Mouse (Mus musculus) regulatory T cell (primary cell): ENCODE measurements around the gene Rgs14.

Experiments used
- in situ Hi-C: fragments of 300-600 bp; cut with MboI, MseI; formaldehyde crosslinking; loops from one replicate; pipeline ENCODE4 v1.15.1; 2025; ENCODE audit warnings: high pct_unique_total_duplicates

The Rgs14 gene

DNA sequence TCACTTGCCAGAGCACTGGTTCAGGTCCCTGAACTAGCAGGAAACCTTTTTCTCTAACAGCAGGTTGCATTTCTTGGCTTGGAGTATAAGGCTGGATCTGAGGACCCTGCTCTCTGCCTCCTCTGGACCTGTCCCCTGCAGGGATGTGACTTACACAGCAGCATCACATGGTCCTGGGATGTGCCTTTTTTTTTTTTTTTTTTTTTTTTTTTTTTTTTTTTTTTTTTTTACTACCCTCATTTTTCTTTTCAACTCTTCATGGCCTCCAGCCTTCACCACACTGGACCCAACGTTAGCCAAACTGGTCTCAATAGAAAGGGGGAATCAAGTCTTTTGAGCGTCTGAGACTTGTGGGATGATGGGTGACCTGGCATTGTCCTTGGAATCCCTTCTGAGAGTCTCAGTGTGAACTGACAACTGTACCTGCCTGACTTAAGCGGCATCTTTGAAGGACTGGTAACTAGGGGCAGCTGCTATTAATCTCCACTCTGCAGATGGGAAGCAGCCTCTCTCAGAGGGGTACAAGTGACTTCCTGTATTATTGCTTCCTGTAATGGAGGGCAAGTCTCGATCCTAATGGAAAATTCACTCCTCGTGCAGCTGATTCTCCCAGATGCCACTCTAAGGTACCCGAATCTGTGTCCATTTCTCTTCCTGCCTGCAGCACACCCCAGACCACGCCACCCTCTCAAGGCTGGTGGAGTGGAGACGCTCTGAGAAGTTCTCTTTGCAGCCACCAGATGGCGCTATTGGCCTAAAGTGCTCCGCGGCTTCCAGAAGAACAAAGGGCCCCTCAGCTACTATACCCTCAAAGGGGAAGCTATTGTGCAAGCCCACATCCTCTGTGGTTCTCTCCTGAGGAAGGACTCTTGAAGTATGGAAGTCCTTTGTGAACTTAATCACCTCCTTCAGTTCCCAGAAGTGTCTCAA, 35.6 kb downstream of the Rgs14 start:
- in situ Hi-C loops, result loop anchor here (5.0 kb wide), 1 partner anchor 117 kb away; no protein-coding TSS in a partner anchor

DNA sequence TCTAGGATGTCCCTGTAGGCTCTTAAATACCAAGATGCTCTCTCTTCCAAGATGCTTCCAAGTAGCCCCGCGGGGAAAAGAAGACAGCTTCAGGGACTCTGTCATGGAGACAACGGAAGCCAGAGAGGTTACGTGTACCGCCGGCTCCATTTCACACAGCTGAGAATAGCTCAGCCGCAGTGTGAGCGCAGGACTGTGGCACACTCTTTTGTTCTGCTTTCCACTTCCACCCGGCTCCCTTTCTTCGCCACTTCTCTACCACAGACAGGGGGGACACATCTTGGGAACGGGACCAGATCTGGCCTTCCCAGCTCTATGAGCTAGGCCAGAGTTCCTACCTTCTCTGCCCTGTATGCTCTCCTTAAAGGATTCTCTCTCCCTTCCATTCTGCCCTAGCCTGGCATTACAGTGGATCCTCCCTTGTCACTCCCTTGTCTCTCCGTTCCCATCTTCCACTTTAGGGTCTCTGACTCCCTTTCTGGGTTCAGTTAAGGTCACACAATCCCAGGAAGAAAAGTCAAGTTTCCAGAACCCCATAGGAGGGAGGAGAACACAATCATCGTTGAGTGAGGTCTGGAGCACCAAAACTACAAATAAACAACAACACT, 36.4 kb downstream of the Rgs14 start:
- in situ Hi-C loops, result no loop called here

DNA sequence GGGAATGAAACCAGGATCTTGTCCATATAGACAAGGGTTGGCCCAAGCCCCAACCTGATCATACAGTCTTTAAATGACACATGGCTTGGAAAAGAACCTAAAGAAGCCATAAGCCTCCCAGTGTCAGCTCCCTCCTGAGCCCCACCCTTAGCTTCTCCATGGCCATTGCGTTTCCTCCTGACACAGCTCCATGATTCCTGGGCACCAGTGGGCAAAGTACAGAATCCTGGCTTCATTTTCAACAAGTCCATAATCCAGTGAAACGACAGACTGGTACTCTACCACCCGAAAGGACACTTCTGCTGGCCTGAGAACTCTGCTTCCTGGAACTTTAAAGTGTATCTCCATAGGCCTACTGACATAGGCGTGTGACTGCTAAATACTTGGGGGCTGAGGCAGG, 37.8 kb downstream of the Rgs14 start:
- in situ Hi-C loops, result no loop called here

DNA sequence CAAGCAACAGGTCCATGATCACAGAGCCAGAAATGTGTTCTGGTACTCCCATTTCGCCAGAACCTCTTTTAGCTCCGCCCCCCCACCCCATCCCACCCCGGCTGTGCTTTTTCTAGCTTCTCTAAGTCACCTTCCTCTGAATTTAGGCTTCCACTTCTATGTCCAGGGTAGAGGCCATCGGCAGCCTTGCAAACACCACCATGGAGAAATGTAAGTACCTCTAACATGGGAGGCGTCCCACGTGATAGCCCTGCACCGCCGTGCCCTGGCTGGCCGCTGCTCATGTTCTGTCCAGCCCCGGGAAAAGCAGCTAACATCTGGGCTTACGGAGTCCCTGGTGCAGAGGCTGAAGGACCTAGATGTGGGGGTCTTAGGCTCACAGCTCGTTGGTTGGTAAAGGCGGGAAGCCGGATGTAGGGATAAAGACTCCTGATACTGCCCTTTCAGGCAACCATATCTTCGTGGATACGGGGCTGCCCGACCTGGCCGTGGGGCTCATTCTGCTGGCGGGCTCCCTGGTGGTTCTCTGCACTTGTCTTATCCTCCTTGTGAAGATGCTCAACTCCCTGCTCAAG, 39.1 kb downstream of the Rgs14 start:
- in situ Hi-C loops, result no loop called here

DNA sequence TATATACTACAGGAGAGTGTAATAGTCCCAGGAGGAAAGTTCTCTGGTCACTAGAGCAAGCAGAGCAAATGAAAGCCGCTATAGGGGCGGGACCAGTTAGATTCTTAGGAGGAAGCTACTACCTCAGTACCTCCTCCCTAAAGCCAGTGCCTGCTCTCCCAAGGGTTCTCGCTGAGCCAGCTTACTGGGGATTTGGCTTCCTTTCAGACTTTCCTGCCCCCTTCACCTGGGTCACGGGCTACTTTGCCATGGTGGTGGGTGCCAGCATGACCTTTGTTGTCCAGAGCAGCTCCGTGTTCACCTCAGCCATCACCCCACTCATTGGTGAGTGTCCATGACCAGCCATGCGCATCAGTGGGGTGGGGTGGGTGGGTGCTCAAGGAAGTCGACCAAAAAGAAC, 42.3 kb downstream of the Rgs14 start:
- in situ Hi-C loops, result loop anchor here (5.0 kb wide), 1 partner anchor 65 kb away; no protein-coding TSS in a partner anchor

DNA sequence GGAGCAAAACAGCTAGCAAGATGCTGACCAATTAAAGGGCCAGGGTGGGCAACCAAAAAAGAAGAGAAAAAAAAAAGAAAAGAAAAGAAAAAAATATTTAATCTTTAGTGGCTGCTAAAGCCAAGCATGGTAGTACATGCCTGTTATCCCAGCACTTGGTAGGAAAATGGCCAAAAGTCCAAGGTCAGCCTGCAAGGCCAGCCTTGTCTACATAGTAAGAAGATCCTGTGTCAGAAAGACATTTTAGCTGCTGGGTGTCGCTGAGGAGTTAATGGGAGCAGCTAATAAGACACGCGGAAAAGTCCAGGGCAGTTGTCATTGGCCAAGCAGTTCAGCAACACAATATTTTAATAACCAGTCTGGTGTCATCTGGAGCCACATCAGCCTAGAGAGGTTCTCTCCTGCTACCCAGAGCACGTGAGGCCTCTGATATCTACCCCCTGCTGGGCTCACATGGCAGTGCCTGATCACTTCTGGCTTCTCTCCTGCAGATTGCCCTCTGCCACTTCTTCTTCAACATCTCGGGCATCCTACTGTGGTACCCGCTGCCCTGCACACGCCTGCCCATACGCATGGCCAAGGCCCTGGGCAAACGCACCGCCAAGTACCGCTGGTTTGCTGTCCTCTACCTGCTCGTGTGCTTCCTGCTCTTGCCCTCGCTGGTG, 43.2 kb downstream of the Rgs14 start:
- in situ Hi-C loops, result loop anchor here (5.0 kb wide), 1 partner anchor 65 kb away; no protein-coding TSS in a partner anchor

DNA sequence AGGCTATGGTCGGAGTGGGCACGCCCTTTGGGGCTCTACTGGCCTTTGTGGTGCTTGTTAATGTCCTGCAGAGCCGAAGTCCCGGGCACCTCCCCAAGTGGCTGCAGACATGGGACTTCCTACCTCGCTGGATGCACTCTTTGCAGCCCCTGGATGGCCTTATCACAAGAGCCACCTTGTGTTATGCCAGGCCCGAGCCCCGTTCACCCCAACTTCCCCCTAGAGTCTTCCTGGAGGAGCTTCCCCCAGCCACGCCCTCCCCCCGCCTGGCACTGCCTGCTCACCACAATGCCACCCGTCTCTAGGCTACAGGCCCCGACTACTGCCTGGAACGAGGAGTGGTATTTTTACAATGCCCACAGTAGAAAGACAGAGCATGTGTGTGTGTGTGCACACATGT, 43.8 kb downstream of the Rgs14 start:
- in situ Hi-C loops, result loop anchor here (5.0 kb wide), 1 partner anchor 64 kb away; no protein-coding TSS in a partner anchor

DNA sequence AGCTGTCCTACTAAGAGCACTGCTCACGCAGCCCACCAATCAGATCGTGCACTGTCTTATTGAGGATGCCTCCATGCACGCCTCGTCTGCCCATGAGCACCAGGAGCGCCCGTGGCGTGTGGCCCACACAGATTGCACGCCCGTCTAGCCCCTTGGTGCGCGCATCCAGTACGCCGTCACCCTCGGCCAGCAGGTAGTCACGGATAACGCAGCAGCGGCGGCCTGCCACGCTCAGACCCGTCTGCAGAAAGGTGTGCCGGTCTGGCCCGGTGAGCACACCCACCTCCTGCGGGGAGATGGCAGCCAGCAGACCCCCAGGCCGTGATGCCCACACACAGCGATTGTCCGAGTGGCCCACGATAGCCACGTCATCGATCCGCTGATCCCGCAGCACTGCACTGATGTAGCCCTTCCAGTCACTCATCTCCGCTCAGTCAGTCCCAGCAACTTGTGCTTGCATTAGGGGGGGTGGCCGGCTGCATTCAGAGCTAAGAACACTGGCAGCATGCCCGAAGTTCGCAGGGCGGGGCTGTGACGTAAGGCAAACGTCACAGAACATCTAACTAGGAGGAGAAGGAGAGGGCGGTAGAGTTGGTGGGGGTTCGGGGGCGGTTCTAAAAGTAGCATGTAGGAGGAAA, 45.3 kb downstream of the Rgs14 start, which contains the start of gene Pfn3:
Pfn3 (minus strand) TSS at position 490 of the 638 bp plus-strand sequence.
- in situ Hi-C loops, result loop anchor here (5.0 kb wide), 2 partner anchors 42 to 62 kb away; no protein-coding TSS in a partner anchor

DNA sequence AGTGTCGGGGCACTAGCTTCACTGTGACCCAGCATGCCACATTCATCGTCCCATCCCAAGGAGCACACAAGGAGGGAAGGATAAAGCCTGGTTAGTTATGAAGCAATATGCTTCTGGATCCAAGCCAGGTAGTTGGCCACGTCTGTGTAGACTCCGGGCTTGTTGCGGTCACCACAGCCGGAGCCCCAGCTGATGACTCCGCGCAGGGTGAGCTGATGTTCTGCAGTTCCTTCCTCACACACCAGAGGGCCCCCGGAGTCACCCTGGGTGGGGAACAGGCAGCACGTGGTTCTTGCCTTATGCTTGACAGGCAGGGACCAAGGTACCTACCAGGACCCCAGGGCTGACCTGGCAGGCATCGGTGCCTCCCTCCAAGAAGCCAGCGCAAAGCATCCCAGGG, 48.5 kb downstream of the Rgs14 start:
- in situ Hi-C loops, result loop anchor here (5.0 kb wide), 1 partner anchor 39 kb away; no protein-coding TSS in a partner anchor

DNA sequence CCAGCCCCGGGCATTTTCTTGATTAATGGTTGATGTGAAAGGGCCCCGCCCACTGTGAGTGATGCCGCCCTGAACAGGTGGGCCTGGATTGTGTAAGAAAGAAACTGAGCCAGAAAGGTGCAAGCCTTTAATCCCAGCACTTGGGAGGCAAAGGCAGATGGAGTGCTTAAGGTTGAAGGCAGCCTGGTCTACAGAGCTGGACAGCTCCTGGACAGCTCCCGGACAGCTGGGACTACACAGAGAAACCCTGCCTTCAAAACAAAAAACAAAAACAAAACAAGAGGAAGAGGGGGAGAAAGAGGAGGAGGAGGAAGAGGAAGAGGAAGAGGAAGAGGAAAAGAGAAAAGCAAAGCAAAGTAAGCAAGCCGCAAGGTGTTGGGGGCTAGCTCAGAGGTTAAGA, 49.6 kb downstream of the Rgs14 start:
- in situ Hi-C loops, result loop anchor here (5.0 kb wide), 1 partner anchor 38 kb away; no protein-coding TSS in a partner anchor

DNA sequence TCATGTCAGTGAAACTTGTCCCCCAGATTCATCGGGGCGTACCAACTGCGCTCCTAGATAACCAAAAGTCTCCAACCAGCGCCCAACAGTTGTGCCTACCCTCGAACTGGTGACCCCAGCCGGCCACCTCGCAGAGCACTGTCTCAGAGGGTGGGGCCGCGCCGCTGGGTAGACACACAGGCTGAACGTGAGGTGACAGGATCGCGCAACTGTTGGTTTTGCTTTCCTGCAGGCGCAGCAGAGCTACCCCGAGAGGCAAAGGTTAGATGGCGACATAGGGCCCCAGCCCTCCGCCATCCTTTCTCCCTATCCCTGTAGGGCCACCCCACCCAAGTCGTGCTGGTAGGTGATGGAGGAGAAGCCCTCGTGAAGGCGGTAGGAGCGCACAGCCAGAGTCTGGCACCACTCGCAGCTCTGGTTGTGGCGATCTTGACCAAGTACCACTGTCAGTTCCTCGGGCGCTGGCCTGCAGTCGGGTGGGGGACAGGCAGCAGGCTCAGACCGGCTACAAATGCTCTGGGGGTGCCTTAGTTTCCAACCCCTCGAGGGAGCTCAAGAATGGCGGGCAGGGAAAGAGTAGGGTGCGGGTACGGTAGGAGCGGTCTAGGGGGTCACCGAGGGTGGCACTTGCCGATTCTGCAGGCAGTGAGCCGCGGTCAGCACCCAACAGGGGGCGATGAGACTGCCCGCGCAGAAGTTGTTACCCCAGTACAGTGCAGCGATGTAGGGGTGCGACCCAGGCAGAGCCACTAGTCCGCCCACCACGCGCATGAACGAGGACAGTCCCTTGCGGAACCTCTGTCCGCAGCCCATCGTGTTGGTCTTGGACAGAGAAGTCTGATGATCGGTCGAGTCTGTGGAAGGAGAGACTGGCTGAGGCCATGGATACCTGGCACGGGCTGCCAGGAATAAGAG, 50.7 kb downstream of the Rgs14 start:
- in situ Hi-C loops, result no loop called here

DNA sequence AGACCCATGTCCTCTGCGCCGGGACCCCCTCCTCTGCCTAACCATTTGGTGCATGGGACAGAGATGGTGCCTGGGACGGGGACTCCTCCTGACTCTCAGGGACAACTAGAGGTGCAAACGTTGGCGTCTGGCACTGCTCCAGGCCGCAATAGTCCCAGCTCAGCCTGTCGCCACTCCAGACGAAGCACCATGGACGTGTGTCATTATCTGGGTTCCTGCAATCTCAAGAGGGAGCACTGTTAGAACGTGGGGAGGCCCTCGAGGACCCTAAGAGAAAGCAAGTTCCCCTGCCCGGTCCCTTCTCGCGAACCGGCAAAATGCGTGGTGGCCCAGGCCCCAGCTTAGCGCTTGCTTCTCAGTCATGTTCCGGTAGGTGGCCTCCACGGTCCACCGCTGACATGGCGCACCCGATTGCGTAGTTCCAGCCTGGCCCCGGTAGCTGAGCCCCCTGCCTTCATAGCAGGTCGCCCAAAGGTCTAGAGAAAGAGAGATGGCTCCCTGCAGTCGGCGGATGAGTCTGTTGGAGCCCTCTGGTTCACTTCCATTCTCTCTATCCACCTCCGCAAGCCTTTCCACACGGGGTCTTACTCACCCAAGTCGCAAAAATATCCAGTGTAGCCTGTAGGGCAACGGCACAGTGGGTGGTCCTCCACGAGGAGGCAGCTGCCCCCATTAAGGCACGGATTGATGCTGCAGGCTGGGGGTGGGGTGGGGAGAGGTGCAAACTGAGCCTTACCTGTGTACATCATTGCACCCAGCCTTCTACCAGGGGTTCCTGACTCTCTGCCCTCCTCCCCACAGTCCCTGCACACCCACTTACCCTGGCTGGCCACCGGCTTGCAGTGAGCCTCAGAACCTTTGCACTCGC, 51.6 kb downstream of the Rgs14 start:
- in situ Hi-C loops, result no loop called here

DNA sequence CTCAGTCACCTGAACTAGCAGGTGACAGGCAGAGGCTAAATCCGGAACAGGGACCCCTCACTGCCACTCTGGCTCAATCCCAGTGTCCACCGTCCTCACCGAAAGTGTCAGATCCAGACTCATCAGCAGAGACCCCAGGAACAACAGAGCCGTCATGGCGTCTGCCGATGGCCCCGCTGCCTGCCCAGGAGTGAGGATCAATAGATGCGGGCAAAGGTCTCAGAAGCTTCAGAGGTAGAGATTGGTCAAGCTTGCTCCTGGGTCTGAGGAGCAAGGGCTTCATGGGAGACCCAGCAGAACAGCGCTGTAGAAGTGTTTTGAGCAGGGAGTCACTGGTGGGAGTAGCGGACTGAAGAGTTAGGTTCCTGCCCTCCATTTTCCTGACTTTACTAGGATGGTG, 57.1 kb downstream of the Rgs14 start, which contains the start of gene F12:
F12 (minus strand) TSS at position 181 of the 400 bp plus-strand sequence.
- in situ Hi-C loops, result no loop called here

DNA sequence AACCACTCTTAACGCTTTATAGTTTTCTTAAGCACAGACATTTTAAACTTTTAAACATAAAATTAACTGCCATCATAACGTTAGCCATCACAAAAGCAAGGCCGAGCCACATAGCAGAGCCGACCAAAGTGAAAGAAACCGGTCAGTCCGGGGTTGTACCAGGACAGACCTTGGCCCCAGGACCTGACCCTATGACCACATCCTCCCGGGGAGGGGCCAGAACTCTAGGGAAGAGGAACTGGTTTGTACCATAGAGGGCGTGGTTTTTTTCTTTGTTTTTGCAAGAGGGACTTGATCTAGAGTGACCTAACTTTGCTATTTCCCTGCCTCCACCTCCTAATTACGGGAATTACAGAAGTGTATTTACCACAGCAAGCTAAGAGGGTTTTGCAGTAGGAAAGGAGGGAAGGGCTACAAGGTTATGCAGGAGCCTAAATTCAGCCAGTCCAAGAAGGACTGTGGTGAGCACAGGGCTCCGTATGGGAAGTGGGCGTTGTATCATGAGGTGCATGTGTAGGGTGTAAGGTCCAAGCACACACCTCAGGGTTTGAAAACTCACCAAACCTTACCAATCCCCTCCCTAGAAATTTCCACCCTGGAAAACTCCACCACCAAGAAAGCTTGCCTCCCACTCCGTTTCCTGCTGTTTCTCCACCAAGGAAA, 59.8 kb downstream of the Rgs14 start:
- in situ Hi-C loops, result no loop called here

DNA sequence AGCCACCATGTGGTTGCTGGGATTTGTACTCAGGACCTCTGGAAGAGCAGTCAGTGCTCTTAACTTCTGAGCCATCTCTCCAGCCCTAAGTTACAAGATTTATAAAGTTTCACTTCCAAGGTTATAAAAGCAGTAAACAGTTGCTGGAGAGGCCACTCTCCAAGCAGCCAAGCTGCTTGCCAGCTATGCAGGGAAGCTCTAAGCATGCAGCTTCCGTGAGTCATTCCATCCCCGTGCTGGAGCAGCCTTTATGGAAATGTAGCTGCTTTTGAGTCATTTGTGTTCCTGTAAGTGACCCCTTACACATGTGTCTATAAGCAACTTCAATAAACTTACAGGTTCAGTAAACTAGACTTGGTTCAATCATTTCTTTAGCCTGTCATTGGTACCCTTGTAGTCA, 61.0 kb downstream of the Rgs14 start:
- in situ Hi-C loops, result no loop called here

DNA sequence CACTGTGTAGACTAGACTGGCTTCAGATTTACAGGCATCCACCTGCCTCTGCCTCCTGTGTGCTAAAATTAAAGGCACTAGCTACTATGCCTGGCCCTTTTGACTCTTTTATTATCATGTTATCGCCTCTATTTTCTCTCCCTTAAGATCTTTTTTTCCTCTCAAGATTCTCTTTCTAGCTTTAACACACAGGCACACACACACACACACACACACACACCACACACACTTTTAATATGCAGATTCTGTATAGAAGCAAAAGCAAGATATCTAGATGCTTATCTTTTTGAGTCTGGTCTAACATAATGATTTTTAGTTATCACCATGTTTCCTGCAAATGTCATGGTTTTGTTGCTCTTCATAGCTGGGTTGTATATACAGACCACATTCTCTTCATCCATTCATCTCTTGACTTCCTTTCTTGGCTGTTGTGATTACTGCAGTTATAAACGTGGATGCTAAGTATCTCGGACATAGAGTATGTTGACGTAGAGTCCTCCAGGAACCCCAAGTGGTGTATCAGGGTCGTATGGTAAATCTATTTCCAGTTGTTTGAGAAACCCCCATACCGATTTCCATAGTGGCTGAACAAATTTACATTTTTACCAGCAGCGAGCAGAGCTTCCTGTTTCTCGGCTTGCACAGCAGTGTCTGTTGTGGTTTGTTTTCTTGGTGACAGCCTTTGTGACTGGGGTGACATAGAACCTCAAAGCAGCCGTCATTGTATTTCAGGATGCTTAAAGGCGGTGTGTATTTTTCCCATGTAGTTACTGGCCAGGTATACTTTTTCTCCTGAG, 62.6 kb downstream of the Rgs14 start:
- in situ Hi-C loops, result no loop called here
